Mouse (Mus musculus) heart, embryonic 14.5 days (tissue): ENCODE data around the gene Cacna2d4. TPM values are rescaled to one million over a fixed set of nuclear protein-coding genes. Genes with fewer than 3 reads are reported as not detected.

ENCODE experiments used
- ATAC-seq: fragments of 200-750 bp; cut with Nextera tagmentation; 2 replicates; pipeline ENCODE4 v1.8.0; 2017; ENCODE audit warnings: low read depth, moderate TSS enrichment; ENCODE audit not compliant: insufficient number of reproducible peaks, insufficient read depth, low FRiP score
- H3K27ac ChIP-seq, 2 experiments: fragments of 200-500 bp in 1 of 2; fragments of 300-500 bp in 1 of 2; sonication (generic) in 1 of 2; replicated peaks in 1 of 2; 2 replicates each; pipeline ENCODE4 v1.5.1; 2012 to 2014; ENCODE audit warnings: low read depth in 2 of 2, low read length in 2 of 2, control low read depth in 1 of 2, mild to moderate bottlenecking in 1 of 2, mixed read lengths in 1 of 2; ENCODE audit not compliant: control insufficient read depth in 1 of 2, insufficient read depth in 1 of 2
- H3K27me3 ChIP-seq: fragments of 300-500 bp; sonication (generic); 2 replicates; pipeline ENCODE4 v1.6.1; 2014; ENCODE audit warnings: mild to moderate bottlenecking, low read length, control low read depth; ENCODE audit not compliant: control insufficient read depth, insufficient read depth
- H3K36me3 ChIP-seq: fragments of 300-500 bp; sonication (generic); 2 replicates; pipeline ENCODE4 v1.6.1; 2014; ENCODE audit warnings: mild to moderate bottlenecking, control low read depth, low read length, mixed read lengths; ENCODE audit not compliant: control insufficient read depth, insufficient read depth
- H3K4me1 ChIP-seq, 2 experiments: fragments of 200-500 bp in 1 of 2; fragments of 300-500 bp in 1 of 2; sonication (generic) in 1 of 2; 2 replicates each; pipeline ENCODE4 v1.6.1; 2012 to 2014; ENCODE audit warnings: low read length in 2 of 2, control low read depth in 1 of 2, mixed read lengths in 1 of 2; ENCODE audit not compliant: control insufficient read depth in 2 of 2, insufficient read depth in 2 of 2
- H3K4me2 ChIP-seq: fragments of 300-500 bp; sonication (generic); 2 replicates; pipeline ENCODE4 v1.6.1; 2014; ENCODE audit warnings: mild to moderate bottlenecking, low read length
- H3K4me3 ChIP-seq, 2 experiments: fragments of 200-500 bp in 1 of 2; fragments of 300-500 bp in 1 of 2; sonication (generic) in 1 of 2; 2 replicates each; pipeline ENCODE4 v1.5.1; 2012 to 2014; ENCODE audit warnings: low read length in 2 of 2, mild to moderate bottlenecking in 2 of 2, control low read depth in 1 of 2, low read depth in 1 of 2, moderate library complexity in 1 of 2; ENCODE audit not compliant: control insufficient read depth in 1 of 2, insufficient read depth in 1 of 2
- H3K9ac ChIP-seq: fragments of 300-500 bp; sonication (generic); 2 replicates; pipeline ENCODE4 v1.6.1; 2014; ENCODE audit warnings: mild to moderate bottlenecking, low read length
- H3K9me3 ChIP-seq: fragments of 300-500 bp; sonication (generic); 2 replicates; pipeline ENCODE4 v1.6.1; 2016; ENCODE audit warnings: low read length, control low read depth; ENCODE audit not compliant: control insufficient read depth
- WGBS: fragments of 180-500 bp; shearing (Covaris S2); extraction: QIAGEN DNeasy Blood & Tissue Kit; methylation state at CpG from one replicate; pipeline ENCODE4 v1.1.7; 2014; 5-methylcytosine and 5-hydroxymethylcytosine counted together
- polyA plus RNA-seq: library from polyadenylated mRNA; unstranded; fragments of >200 nt; fragmentation: Nextera tagmentation; extraction: Ambion mirVana; gene quantifications from 2 replicates; pipeline ENCODE4 v1.2.1, GENCODE M21; 2014

The Cacna2d4 gene
- polyA plus RNA-seq, 1 experiment from 2014 or later, result not detected

- Histone ChIP-seq H3K27ac (no peak overlapping the region), H3K4me2 (no peak overlapping the region), H3K36me3 (peaks cover 20% of the 10 kb centered on the region), H3K9me3 (no peaks in the 10 kb centered on the region), H3K9ac (no peak overlapping the region), H3K27me3 (no peaks in the 10 kb centered on the region), H3K4me3 (no peak overlapping the region), H3K4me1 (peaks cover 3 to 23% of the 10 kb centered on the region in 2 experiments; a peak in 3 of 4 replicates)
- ATAC-seq, result no peak
These were observed 136.8 kb downstream of the Cacna2d4 start for GRCm38 (mm10) chr6:119373000-119373705.

- Histone ChIP-seq H3K27ac (no peak overlapping the region), H3K9me3 (no peaks in the 10 kb centered on the region), H3K4me2 (no peak overlapping the region), H3K4me3 (no peak overlapping the region), H3K36me3 (peaks cover 2% of the 10 kb centered on the region; the same call in 1 of the 2 replicates), H3K4me1 (peaks cover 3 to 28% of the 10 kb centered on the region in 2 experiments; a peak in 3 of 4 replicates), H3K27me3 (no peaks in the 10 kb centered on the region), H3K9ac (no peak overlapping the region)
- 72% methylated on average over 5 of the region's 5 CpGs for WGBS
- ATAC-seq, result no peak
These were observed 138.7 kb downstream of the Cacna2d4 start for GRCm38 (mm10) chr6:119375035-119375434.

- H3K27me3 ChIP-seq, result no peaks in the 10 kb centered on the region
- 0% methylated on average over 2 of the region's 2 CpGs for WGBS
- H3K9ac ChIP-seq, result no peak overlapping the region
- H3K9me3 ChIP-seq, result no peaks in the 10 kb centered on the region
- no peak for ATAC-seq
- peak overlapping the region; percentile 2 to 34; a peak in 1 of 4 replicates for H3K27ac ChIP-seq
- H3K4me1 ChIP-seq, result peaks cover 3 to 24% of the 10 kb centered on the region in 2 experiments; a peak in 3 of 4 replicates
- no peak overlapping the region for H3K4me2 ChIP-seq
- no peaks in the 10 kb centered on the region for H3K36me3 ChIP-seq
- H3K4me3 ChIP-seq, result no peak overlapping the region
These were observed 141.3 kb downstream of the Cacna2d4 start for GRCm38 (mm10) chr6:119377613-119378012.

- no peak overlapping the region for H3K9ac ChIP-seq
- peaks cover 3 to 24% of the 10 kb centered on the region in 2 experiments; a peak in 3 of 4 replicates for H3K4me1 ChIP-seq
- no peaks in the 10 kb centered on the region for H3K27me3 ChIP-seq
- H3K4me2 ChIP-seq, result no peak overlapping the region
- no peak for ATAC-seq
- no peaks in the 10 kb centered on the region for H3K36me3 ChIP-seq
- H3K4me3 ChIP-seq, result no peak overlapping the region
- WGBS, result 52% methylated on average over 1 of the region's 1 CpGs
- H3K27ac ChIP-seq, result no peak overlapping the region
- no peaks in the 10 kb centered on the region for H3K9me3 ChIP-seq
These were observed 142.3 kb downstream of the Cacna2d4 start for GRCm38 (mm10) chr6:119378631-119379030.

- WGBS, result 95% methylated on average over 1 of the region's 1 CpGs
- no peaks in the 10 kb centered on the region for H3K36me3 ChIP-seq
- no peak overlapping the region for H3K4me3 ChIP-seq
- peaks cover 3 to 5% of the 10 kb centered on the region in 2 experiments; a peak in 3 of 4 replicates for H3K4me1 ChIP-seq
- H3K27ac ChIP-seq, result no peak overlapping the region
- no peak overlapping the region for H3K4me2 ChIP-seq
- no peak for ATAC-seq
- no peaks in the 10 kb centered on the region for H3K27me3 ChIP-seq
- H3K9me3 ChIP-seq, result no peaks in the 10 kb centered on the region
- H3K9ac ChIP-seq, result no peak overlapping the region
These were observed 149.3 kb downstream of the Cacna2d4 start for GRCm38 (mm10) chr6:119385668-119386067.

- H3K4me3 ChIP-seq, result no peak overlapping the region
- no peaks in the 10 kb centered on the region for H3K36me3 ChIP-seq
- peak overlapping the region; percentile 95; the same call in 1 of the 2 replicates for H3K9ac ChIP-seq
- no peaks in the 10 kb centered on the region for H3K9me3 ChIP-seq
- WGBS, result 83% methylated on average over 4 of the region's 4 CpGs
- H3K4me2 ChIP-seq, result no peak overlapping the region
- H3K27ac ChIP-seq, result no peak overlapping the region
- peaks cover 3 to 5% of the 10 kb centered on the region in 2 experiments; a peak in 3 of 4 replicates for H3K4me1 ChIP-seq
- no peaks in the 10 kb centered on the region for H3K27me3 ChIP-seq
- no peak for ATAC-seq
These were observed 150.1 kb downstream of the Cacna2d4 start for GRCm38 (mm10) chr6:119386421-119386820.

GRCm38 (mm10) chr6:119386821-119387220 lies 150.5 kb downstream of the Cacna2d4 start:
- WGBS, result 96% methylated on average over 1 of the region's 1 CpGs
- no peak overlapping the region for H3K4me3 ChIP-seq

More at GRCm38 (mm10) chr6:119386821-119387220, 150.5 kb downstream of the Cacna2d4 start:
- no peaks in the 10 kb centered on the region for H3K9me3 ChIP-seq
- no peaks in the 10 kb centered on the region for H3K27me3 ChIP-seq
- H3K36me3 ChIP-seq, result no peaks in the 10 kb centered on the region
- H3K4me1 ChIP-seq, result peaks cover 3 to 5% of the 10 kb centered on the region in 2 experiments; a peak in 3 of 4 replicates
- no peak overlapping the region for H3K27ac ChIP-seq
- ATAC-seq, result no peak
- H3K9ac ChIP-seq, result peak overlapping the region; percentile 95; the same call in 1 of the 2 replicates
- peak overlapping the region; percentile 85 for H3K4me2 ChIP-seq
